In the genomic region with DNA sequence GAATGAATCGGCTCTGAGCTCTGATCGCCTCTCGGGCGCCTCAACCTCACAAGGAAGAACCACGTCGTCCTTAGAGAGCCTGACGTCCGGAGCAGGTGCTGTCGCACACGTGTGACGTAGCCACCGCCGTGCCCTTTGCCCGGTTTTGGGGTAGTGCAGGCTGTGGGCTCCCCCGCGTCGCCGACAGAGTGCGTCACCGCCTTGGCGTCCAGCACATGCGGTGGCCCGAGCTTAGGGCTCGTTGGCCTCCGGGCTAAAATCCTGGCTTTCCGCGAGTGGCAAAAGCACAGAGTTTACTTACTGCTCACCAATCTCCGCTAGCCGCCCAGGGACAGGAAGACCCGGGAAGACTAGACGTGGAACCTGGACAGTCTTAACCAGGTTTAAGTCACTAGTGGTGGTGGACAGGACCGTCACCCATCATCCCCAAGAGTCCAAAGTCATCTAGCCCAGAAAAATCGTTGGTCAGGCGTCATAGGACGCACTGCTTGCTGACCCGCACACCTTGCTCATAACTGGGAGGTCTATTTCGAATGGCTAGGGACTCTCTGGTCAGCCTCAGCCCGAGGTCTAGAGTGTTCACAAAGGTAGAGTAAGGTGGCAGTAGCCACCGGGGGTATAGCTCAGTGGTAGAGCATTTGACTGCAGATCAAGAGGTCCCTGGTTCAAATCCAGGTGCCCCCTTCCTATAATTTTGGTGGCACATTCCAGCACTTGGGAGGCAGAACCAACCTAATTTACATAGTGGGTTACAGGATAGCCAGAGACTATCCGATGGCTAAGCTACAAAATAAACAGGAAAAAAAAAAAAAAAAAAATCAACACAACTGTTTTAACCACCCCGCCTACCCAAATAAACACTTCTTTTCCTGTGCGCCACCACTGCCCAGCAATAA, we compare ENCODE assay signal across 8 mouse cellular contexts. TPM values are rescaled to one million over a fixed set of nuclear protein-coding genes. Genes with fewer than 3 reads are reported as not detected.
DNase-seq lines count a peak whose midpoint lies in the region; ATAC-seq lines count a peak whose summit lies in the region.

No protein-coding gene starts in this region.

- no peaks in the 10 kb centered on the region for H3K36me3 ChIP-seq in heart, embryonic 10.5 days
- no peaks in the 10 kb centered on the region for H3K36me3 ChIP-seq in kidney, embryonic 15.5 days

- H3K9ac ChIP-seq in kidney, embryonic 15.5 days = peak overlapping the region; percentile 62

- H3K4me1 ChIP-seq in heart, embryonic 10.5 days = peaks cover 15% of the 10 kb centered on the region
- peaks cover 26% of the 10 kb centered on the region for H3K4me1 ChIP-seq in kidney, embryonic 15.5 days

- H3K27me3 ChIP-seq in heart, embryonic 10.5 days (ENCODE audit: insufficient read depth, poor library complexity, severe bottlenecking) = 0 out of 2 replicates have a peak, but pooled peaks cover 4% of the 10 kb centered on the region
- peaks cover 3% of the 10 kb centered on the region; the same call in 1 of the 2 replicates for H3K27me3 ChIP-seq in kidney, embryonic 15.5 days

- H3K4me2 ChIP-seq in kidney, embryonic 15.5 days = peak overlapping the region; percentile 91

- ATAC-seq in erythroblast, adult 5-6 weeks (replicated peaks; ENCODE audit: low FRiP score, poor library complexity, severe bottlenecking) = peak; percentile 91
- peak; percentile 96 for ATAC-seq in kidney, embryonic 15.5 days (replicated peaks; ENCODE audit: low FRiP score)
- ATAC-seq in monocyte, adult 5-6 weeks (replicated peaks; ENCODE audit: insufficient number of reproducible peaks, low FRiP score, low TSS enrichment, poor library complexity, severe bottlenecking) = peak; percentile 97

- WGBS in heart, embryonic 10.5 days = 6% methylated on average over 42 of the region's 42 CpGs
- 6% methylated on average over 42 of the region's 42 CpGs for WGBS in kidney, embryonic 15.5 days

- peak overlapping the region; percentile 86 for H3K4me3 ChIP-seq in heart, embryonic 10.5 days
- H3K4me3 ChIP-seq in kidney, embryonic 15.5 days (replicated peaks) = peak overlapping the region; percentile 77

- H3K27ac ChIP-seq in heart, embryonic 10.5 days = peak overlapping the region; percentile 92
- H3K27ac ChIP-seq in kidney, embryonic 15.5 days = peak overlapping the region; percentile 85

- H3K9me3 ChIP-seq in heart, embryonic 10.5 days = no peaks in the 10 kb centered on the region
- no peaks in the 10 kb centered on the region for H3K9me3 ChIP-seq in kidney, embryonic 15.5 days (replicated peaks)

- DNase-seq in B cell, adult 2 months = peak; percentile 94 to 95
- peak; percentile 98 for DNase-seq in brain, adult 2 months (ENCODE audit: low read depth, low spot score)
- DNase-seq in heart, embryonic 10.5 days (ENCODE audit: low spot score) = peak; percentile 97
- DNase-seq in liver = peak; percentile 92
- peak; percentile 86 to 92 for DNase-seq in spleen, postnatal 4 days (ENCODE audit: low spot score in 2 of 2)

RNA-seq across cellular contexts. Expression of a gene that starts 16.8 kb away (rescaled TPM):
- 21.1 and 25.2 TPM in 2 replicates for total RNA-seq in erythroblast, adult 5-6 weeks (2015; ENCODE audit: low replicate concordance)
- 37.4 and 48.2 TPM in 2 replicates for total RNA-seq in erythroblast, adult 5-6 weeks (2017; ENCODE audit: low replicate concordance)
- 75.5 and 91.9 TPM in 2 replicates for polyA plus RNA-seq in heart, embryonic 10.5 days (2016; fragmentation: Nextera tagmentation; extraction: Ambion mirVana)
- 83.3 and 84.2 TPM in 2 replicates for polyA plus RNA-seq in kidney, embryonic 15.5 days (2015; fragmentation: Nextera tagmentation; extraction: Ambion mirVana)
- total RNA-seq in monocyte, adult 5-6 weeks (2017) = 148 to 191 TPM (median 165 TPM) in 3 replicates

RNA-seq across cellular contexts. Expression of a gene that starts 47.0 kb away (rescaled TPM):
- not detected in 2 replicates for total RNA-seq in erythroblast, adult 5-6 weeks (2015; ENCODE audit: low replicate concordance)
- total RNA-seq in erythroblast, adult 5-6 weeks (2017; ENCODE audit: low replicate concordance) = not detected in 2 replicates
- polyA plus RNA-seq in heart, embryonic 10.5 days (2016; fragmentation: Nextera tagmentation; extraction: Ambion mirVana) = 0.48 and 0.57 TPM in 2 replicates
- polyA plus RNA-seq in kidney, embryonic 15.5 days (2015; fragmentation: Nextera tagmentation; extraction: Ambion mirVana) = 0.73 and 1.2 TPM in 2 replicates
- total RNA-seq in monocyte, adult 5-6 weeks (2017) = 1.4 TPM in 1 of 3 replicates, not detected in the others

Comparison
In these comparisons a context has a peak if more than half of its experiments do, and no peak if none do; other contexts are left out.
1. Peak in every context shown above with its lines: DNase-seq, ATAC-seq, H3K4me3 ChIP-seq and H3K27ac ChIP-seq.